Mouse (Mus musculus) stomach, embryonic 16.5 days (tissue): ENCODE results near the gene Relch. TPM values are rescaled to one million over a fixed set of nuclear protein-coding genes. Genes with fewer than 3 reads are reported as not detected.
"Not testable (repeated sequence)": the region's sequence is repeated elsewhere in the genome, so short reads cannot be mapped to it uniquely, and the experiment has no call there.

Source experiments
- ATAC-seq: fragments of 200-750 bp; cut with Nextera tagmentation; 2 replicates; pipeline ENCODE4 v1.8.0; 2017; ENCODE audit warnings: moderate number of reproducible peaks, moderate TSS enrichment; ENCODE audit not compliant: insufficient read depth, low FRiP score
- H3K27ac ChIP-seq: fragments of 300-500 bp; sonication (generic); 2 replicates; pipeline ENCODE4 v1.5.1; 2014; ENCODE audit warnings: low read length
- H3K27me3 ChIP-seq: fragments of 300-500 bp; sonication (generic); 2 replicates; pipeline ENCODE4 v1.6.1; 2014; ENCODE audit warnings: low read length, control low read depth, mixed read lengths; ENCODE audit not compliant: control insufficient read depth, insufficient read depth
- H3K36me3 ChIP-seq: fragments of 300-500 bp; sonication (generic); 2 replicates; pipeline ENCODE4 v1.6.1; 2014; ENCODE audit warnings: low read length; ENCODE audit not compliant: control insufficient read depth, insufficient read depth
- H3K4me1 ChIP-seq: fragments of 300-500 bp; sonication (generic); 2 replicates; pipeline ENCODE4 v1.6.1; 2014; ENCODE audit warnings: low read length, control low read depth, mixed read lengths; ENCODE audit not compliant: control insufficient read depth, insufficient read depth
- H3K4me2 ChIP-seq: fragments of 300-500 bp; sonication (generic); 2 replicates; pipeline ENCODE4 v1.6.1; 2014; ENCODE audit warnings: low read depth, low read length, mixed read lengths
- H3K4me3 ChIP-seq: fragments of 300-500 bp; sonication (generic); replicated peaks from 2 replicates; pipeline ENCODE4 v1.5.1; 2014; ENCODE audit warnings: mild to moderate bottlenecking, low read length
- H3K9ac ChIP-seq: fragments of 300-500 bp; sonication (generic); 2 replicates; pipeline ENCODE4 v1.6.1; 2014; ENCODE audit warnings: low read length
- H3K9me3 ChIP-seq: fragments of 300-500 bp; sonication (generic); replicated peaks from 2 replicates; pipeline ENCODE4 v1.6.1; 2016; ENCODE audit warnings: low read length, control low read depth; ENCODE audit not compliant: control insufficient read depth
- WGBS: fragments of 180-500 bp; shearing (Covaris S2); extraction: QIAGEN DNeasy Blood & Tissue Kit; methylation state at CpG from one replicate; pipeline ENCODE4 v1.1.7; 2014; 5-methylcytosine and 5-hydroxymethylcytosine counted together
- polyA plus RNA-seq: library from polyadenylated mRNA; unstranded; fragments of >200 nt; fragmentation: Nextera tagmentation; extraction: Ambion mirVana; gene quantifications from 2 replicates; pipeline ENCODE4 v1.2.1, GENCODE M21; 2015

Gene Relch
- polyA plus RNA-seq, 1 experiment from 2014 or later, result 26.6 TPM

GRCm38 (mm10) chr1:105758798-105759197 is 95.1 kb downstream of the Relch start:
- H3K4me2 ChIP-seq, result no peak overlapping the region
- no peak overlapping the region for H3K4me3 ChIP-seq
- 0 out of 2 replicates have a peak, but pooled peaks cover 3% of the 10 kb centered on the region for H3K36me3 ChIP-seq
- no peak for ATAC-seq
- 0 out of 2 replicates have a peak, but pooled peaks cover 7% of the 10 kb centered on the region for H3K9me3 ChIP-seq
- H3K4me1 ChIP-seq, result no peaks in the 10 kb centered on the region
- H3K27ac ChIP-seq, result no peak overlapping the region
- H3K9ac ChIP-seq, result no peak overlapping the region
- H3K27me3 ChIP-seq, result no peaks in the 10 kb centered on the region
- 88% methylated on average over 4 of the region's 4 CpGs for WGBS

- 57% methylated on average over 3 of the region's 3 CpGs for WGBS
- ATAC-seq, result 0 out of 2 replicates have a peak, but pooled peaks have one; percentile 37
- H3K9me3 ChIP-seq, result 0 out of 2 replicates have a peak, but pooled peaks cover 7% of the 10 kb centered on the region
- no peaks in the 10 kb centered on the region for H3K27me3 ChIP-seq
- no peak overlapping the region for H3K4me2 ChIP-seq
- no peaks in the 10 kb centered on the region for H3K4me1 ChIP-seq
- H3K27ac ChIP-seq, result no peak overlapping the region
- H3K4me3 ChIP-seq, result no peak overlapping the region
- H3K36me3 ChIP-seq, result 0 out of 2 replicates have a peak, but pooled peaks cover 2% of the 10 kb centered on the region
- H3K9ac ChIP-seq, result no peak overlapping the region
Measured at GRCm38 (mm10) chr1:105759422-105760165, 95.9 kb downstream of the Relch start.

DNA sequence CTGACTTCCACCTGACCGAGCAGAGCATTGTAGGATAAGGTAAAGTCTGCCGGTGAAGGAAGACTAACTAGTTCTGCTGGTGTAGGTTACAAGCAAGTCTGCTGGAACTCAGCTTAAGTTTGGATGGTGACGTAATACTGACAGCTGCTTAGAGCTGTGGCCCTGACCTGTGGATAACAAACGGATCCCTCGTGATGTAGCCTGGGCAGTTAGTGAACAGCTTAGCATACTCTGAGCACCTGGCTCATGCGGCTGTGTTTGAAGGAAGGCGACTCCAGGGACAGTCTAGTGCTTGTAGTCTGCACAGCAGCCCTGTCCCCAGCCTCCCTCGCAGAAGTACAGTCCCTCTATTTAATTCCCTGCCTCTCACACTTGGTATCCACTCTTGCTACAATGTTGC is 101.9 kb downstream of the Relch start:
- Histone ChIP-seq H3K27ac (no peak overlapping the region), H3K4me3 (no peak overlapping the region), H3K4me1 (no peaks in the 10 kb centered on the region), H3K9ac (no peak overlapping the region), H3K9me3 (0 out of 2 replicates have a peak, but pooled peaks cover 7% of the 10 kb centered on the region), H3K36me3 (no peaks in the 10 kb centered on the region), H3K4me2 (no peak overlapping the region), H3K27me3 (no peaks in the 10 kb centered on the region)
- no peak for ATAC-seq
- 62% methylated on average over 8 of the region's 8 CpGs for WGBS

DNA sequence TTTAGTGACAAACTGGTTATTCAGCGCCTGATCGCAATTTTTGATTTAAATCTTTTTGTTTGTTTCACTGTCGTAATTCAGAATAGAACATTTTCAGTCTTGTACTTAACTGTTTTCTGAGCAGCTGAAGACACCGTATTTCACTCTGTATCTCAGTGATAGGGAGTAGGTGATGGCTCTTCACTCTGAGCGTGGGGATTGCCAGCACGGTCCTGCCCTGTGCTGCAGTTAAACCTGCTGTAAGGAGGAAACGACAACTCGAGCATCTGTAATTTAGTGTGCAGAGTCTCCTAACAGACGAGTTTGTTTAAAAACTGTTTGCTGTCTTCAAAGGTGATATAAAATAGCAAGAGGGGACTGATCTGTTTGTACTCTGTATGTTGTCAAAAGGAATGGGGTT is 102.4 kb downstream of the Relch start:
- ATAC-seq, H3K27ac ChIP-seq, H3K4me3 ChIP-seq, H3K36me3 ChIP-seq, H3K27me3 ChIP-seq, H3K9ac ChIP-seq, H3K9me3 ChIP-seq, H3K4me2 ChIP-seq, H3K4me1 ChIP-seq: not testable (repeated sequence)
- WGBS, result 72% methylated on average over 9 of the region's 9 CpGs

GRCm38 (mm10) chr1:105768397-105768796 is 104.7 kb downstream of the Relch start:
- ATAC-seq, result no peak
- no peak overlapping the region for H3K9ac ChIP-seq

DNA sequence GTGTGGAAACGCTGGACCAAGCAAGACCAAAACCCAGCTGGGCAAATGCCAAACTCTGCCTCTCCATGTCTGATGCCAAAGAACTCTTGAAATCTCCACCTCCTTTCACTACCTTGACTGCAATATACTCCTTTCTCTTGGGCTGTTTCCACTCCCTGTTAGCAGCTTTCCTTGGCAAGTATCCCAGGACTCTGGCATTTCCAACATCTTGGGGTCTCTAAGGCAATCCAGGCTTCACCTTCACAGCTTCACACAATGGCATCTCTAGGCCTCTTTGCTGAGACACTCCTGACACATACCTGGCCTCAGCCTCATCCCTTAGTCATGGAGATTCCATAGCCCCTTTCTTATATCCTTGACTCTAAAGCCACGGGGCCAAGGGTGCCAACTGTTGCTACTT is 107.0 kb downstream of the Relch start:
- Histone ChIP-seq H3K9me3 (no peaks in the 10 kb centered on the region), H3K27ac (no peak overlapping the region), H3K36me3 (no peaks in the 10 kb centered on the region), H3K4me3 (no peak overlapping the region), H3K4me2 (no peak overlapping the region), H3K4me1 (no peaks in the 10 kb centered on the region), H3K27me3 (no peaks in the 10 kb centered on the region), H3K9ac (no peak overlapping the region)
- WGBS, result 77% methylated on average over 2 of the region's 2 CpGs
- no peak for ATAC-seq

More at GRCm38 (mm10) chr1:105768397-105768796, 104.7 kb downstream of the Relch start:
- Histone ChIP-seq H3K4me3 (no peak overlapping the region), H3K27ac (no peak overlapping the region), H3K4me2 (no peak overlapping the region), H3K4me1 (no peaks in the 10 kb centered on the region), H3K27me3 (no peaks in the 10 kb centered on the region), H3K36me3 (no peaks in the 10 kb centered on the region), H3K9me3 (0 out of 2 replicates have a peak, but pooled peaks cover under 1% of the 10 kb centered on the region)
- WGBS, result 91% methylated on average over 2 of the region's 2 CpGs

DNA sequence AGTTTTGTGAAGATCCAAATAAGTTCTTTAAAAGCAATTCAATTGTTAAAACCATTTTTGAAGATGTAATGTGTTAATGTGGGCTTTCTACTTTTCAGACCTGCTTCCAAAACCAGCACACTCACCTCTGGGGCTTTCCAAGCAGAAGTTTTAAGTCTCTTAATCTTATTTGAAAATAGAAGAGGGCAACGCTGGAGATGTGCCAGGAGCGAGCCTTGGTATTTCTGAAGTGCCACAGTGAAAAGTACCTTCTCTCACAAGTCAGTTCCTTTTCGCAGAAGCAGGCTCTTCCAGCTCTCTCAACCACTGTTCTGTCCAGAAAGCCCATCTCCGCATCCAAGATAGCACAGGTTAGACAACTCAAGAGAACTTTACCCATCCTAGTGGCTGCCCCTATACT is 112.8 kb downstream of the Relch start:
- peaks cover 4% of the 10 kb centered on the region; the same call in 1 of the 2 replicates for H3K27me3 ChIP-seq
- H3K36me3 ChIP-seq, result no peaks in the 10 kb centered on the region
- H3K9me3 ChIP-seq, result no peaks in the 10 kb centered on the region
- H3K27ac ChIP-seq, result no peak overlapping the region
- no peak overlapping the region for H3K4me2 ChIP-seq
- 84% methylated on average over 4 of the region's 4 CpGs for WGBS
- no peak for ATAC-seq
- H3K9ac ChIP-seq, result no peak overlapping the region
- H3K4me3 ChIP-seq, result no peak overlapping the region
- H3K4me1 ChIP-seq, result peaks cover 6% of the 10 kb centered on the region

DNA sequence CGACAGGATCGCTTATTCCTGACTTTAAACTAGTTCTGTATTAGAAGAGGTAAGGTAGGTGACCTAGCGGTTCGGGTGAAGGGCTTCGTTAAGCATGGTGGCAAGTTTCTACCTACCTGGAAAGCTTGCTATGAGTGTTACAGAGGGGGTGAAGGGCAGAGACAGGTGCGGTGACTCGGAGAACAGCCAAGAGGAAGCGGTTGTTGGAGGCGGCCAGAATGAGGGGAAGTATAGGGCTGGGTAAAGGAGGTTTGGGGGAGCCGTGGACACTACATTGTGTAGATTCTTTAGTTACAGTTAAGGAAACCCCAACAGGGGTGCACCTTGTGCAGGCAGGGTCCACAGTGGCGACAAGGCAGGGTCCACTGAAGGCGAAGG is 116.4 kb downstream of the Relch start:
- 33% methylated on average over 12 of the region's 12 CpGs for WGBS
- Histone ChIP-seq H3K9ac (peak overlapping the region; percentile 85), H3K4me3 (peak overlapping the region; percentile 75), H3K4me1 (peaks cover 13% of the 10 kb centered on the region), H3K9me3 (no peaks in the 10 kb centered on the region), H3K27me3 (peaks cover 4% of the 10 kb centered on the region; the same call in 1 of the 2 replicates), H3K4me2 (peak overlapping the region; percentile 93), H3K36me3 (no peaks in the 10 kb centered on the region), H3K27ac (no peak overlapping the region)
- ATAC-seq, result no peak; the same call in 1 of the 2 replicates

DNA sequence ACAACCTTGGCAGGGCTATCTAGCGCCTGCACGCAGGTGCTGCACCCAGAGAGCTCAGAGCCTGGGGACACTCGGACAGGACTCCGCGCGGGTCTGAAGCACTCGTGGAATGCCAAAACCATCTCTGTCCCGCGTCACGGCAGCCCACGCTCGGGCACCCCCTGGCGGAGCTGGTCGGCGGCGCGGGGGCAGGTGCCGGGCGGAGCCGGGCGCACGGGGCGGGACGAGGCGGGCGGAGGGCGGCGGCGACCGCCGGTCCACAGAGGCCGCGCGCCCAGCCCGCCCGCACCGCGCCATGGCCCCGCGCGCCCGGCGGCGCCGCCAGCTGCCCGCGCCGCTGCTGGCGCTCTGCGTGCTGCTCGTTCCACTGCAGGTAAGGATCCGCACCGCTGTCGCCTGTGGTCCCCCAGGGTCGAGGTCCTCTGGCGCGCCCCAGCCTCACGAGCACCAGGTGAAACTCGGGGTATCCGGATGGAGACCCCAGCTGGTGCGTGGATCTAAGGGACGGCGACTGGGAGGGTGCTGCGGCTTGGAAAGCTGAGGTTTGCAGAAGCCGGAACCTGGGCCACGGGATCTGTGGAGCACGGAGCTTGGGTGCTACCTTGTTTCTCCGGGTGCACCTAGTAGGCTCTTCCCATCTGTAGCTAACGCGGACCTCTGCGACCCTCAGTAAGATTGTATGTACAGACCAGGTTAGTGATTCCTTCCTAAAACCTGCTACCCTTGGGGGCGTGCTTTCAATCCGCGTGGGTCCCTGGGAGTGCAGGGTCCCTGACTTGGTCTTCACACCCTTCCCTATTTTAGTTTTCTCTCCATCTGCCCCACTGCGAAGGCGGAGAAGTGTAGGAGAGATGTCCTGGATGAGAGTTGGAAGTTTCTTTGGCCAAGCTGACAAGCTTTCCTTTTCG is 117.0 kb downstream of the Relch start, which contains the start of gene Tnfrsf11a:
Gene Tnfrsf11a, plus strand, starts transcription at position 262 of the 908 bp plus-strand sequence.
- Histone ChIP-seq H3K4me1 (peaks cover 15% of the 10 kb centered on the region), H3K27me3 (peaks cover 4% of the 10 kb centered on the region; the same call in 1 of the 2 replicates), H3K4me3 (peak within 1 kb of the TSS; percentile 75), H3K9ac (peak within 1 kb of the TSS; percentile 85), H3K36me3 (no peaks in the 10 kb centered on the region), H3K4me2 (peak within 1 kb of the TSS; percentile 93), H3K27ac (peak within 1 kb of the TSS; percentile 15; the same call in 1 of the 2 replicates), H3K9me3 (no peaks in the 10 kb centered on the region)
- peak; percentile 86 for ATAC-seq
- 2% methylated on average over 77 of the region's 77 CpGs for WGBS
